Mouse (Mus musculus) liver, embryonic 12.5 days (tissue): ENCODE data around the gene Cd3e. TPM values are rescaled to one million over a fixed set of nuclear protein-coding genes. Genes with fewer than 3 reads are reported as not detected.
"Not testable (repeated sequence)": the region's sequence is repeated elsewhere in the genome, so short reads cannot be mapped to it uniquely, and the experiment has no call there.

ENCODE experiments used
- ATAC-seq: fragments of 200-750 bp; cut with Nextera tagmentation; 2 replicates; pipeline ENCODE4 v1.8.0; 2017; ENCODE audit warnings: moderate number of reproducible peaks, mild to moderate bottlenecking, moderate library complexity
- H3K27ac ChIP-seq: fragments of 300-500 bp; sonication (generic); 2 replicates; pipeline ENCODE4 v1.5.1; 2016; ENCODE audit warnings: mild to moderate bottlenecking
- H3K27me3 ChIP-seq: fragments of 300-500 bp; sonication (generic); replicated peaks from 2 replicates; pipeline ENCODE4 v1.6.1; 2016; ENCODE audit warnings: mild to moderate bottlenecking, moderate library complexity
- H3K36me3 ChIP-seq: fragments of 300-500 bp; sonication (generic); 2 replicates; pipeline ENCODE4 v1.6.1; 2016; ENCODE audit warnings: mild to moderate bottlenecking, moderate library complexity
- H3K4me1 ChIP-seq: fragments of 300-500 bp; sonication (generic); 2 replicates; pipeline ENCODE4 v1.6.1; 2016
- H3K4me2 ChIP-seq: fragments of 300-500 bp; sonication (generic); 2 replicates; pipeline ENCODE4 v1.6.1; 2016; ENCODE audit warnings: mild to moderate bottlenecking, moderate library complexity
- H3K4me3 ChIP-seq: fragments of 300-500 bp; sonication (generic); 2 replicates; pipeline ENCODE4 v1.5.1; 2016; ENCODE audit warnings: mild to moderate bottlenecking, moderate library complexity
- H3K9ac ChIP-seq: fragments of 300-500 bp; sonication (generic); 2 replicates; pipeline ENCODE4 v1.6.1; 2016; ENCODE audit warnings: mild to moderate bottlenecking, moderate library complexity
- H3K9me3 ChIP-seq: fragments of 300-500 bp; sonication (generic); replicated peaks from 2 replicates; pipeline ENCODE4 v1.6.1; 2016; ENCODE audit warnings: mild to moderate bottlenecking, moderate library complexity
- WGBS: fragments of 180-500 bp; shearing (Covaris S2); methylation state at CpG from one replicate; pipeline ENCODE4 v1.1.7; 2016; ENCODE audit not compliant: insufficient replicate concordance; 5-methylcytosine and 5-hydroxymethylcytosine counted together
- polyA plus RNA-seq: library from polyadenylated mRNA; unstranded; fragments of >200 nt; fragmentation: Nextera tagmentation; extraction: Ambion mirVana; gene quantifications from 2 replicates; pipeline ENCODE4 v1.2.1, GENCODE M21; 2016

The Cd3e gene
- polyA plus RNA-seq, 1 experiment from 2014 or later, result not detected

DNA sequence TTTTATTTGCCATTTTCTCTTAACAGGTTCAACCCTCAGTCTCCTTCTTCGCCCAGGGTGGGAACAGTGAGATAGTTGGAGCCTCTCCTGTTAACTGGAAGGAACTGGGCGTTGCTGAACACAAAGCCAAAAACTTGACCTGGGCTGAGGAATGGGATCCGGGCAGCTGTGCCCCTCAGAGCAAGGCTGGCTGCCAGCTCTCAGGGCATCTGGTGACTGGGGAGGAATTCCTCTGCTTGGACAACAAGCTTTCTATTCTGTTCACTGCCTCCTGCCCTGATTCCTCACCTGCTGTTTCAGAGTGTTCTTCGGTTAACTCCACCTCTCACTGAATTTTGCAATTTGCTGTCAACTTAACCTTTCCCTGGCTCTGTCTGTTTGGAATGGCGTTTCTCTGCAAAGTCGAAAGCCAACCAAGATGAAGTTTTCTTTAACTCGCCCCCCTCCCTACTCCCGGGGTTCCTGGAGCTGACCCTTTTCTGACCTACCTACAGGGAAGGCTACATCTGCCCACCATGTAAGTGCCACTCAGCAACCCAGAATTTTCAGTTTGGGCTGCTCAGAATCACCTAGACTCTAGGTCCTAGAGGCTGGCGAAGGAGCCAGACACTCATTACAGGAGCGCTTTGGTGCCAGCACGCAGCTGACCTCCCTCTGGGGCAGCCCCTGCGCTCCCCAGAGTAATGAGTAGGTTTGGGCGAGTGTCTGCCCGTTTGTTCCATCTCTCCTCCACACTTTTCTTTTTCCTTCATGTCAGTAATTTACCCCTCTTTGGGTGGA, 30.8 kb upstream of the Cd3e start:
- Histone ChIP-seq H3K27ac (no peak overlapping the region), H3K27me3 (peaks cover 83% of the 10 kb centered on the region), H3K4me2 (peak overlapping the region; percentile 47), H3K9ac (no peak overlapping the region), H3K4me1 (peaks cover 17% of the 10 kb centered on the region; the same call in 1 of the 2 replicates), H3K9me3 (no peaks in the 10 kb centered on the region), H3K4me3 (peak overlapping the region; percentile 13; the same call in 1 of the 2 replicates), H3K36me3 (no peaks in the 10 kb centered on the region)
- WGBS, result 15% methylated on average over 14 of the region's 14 CpGs
- ATAC-seq, result no peak

DNA sequence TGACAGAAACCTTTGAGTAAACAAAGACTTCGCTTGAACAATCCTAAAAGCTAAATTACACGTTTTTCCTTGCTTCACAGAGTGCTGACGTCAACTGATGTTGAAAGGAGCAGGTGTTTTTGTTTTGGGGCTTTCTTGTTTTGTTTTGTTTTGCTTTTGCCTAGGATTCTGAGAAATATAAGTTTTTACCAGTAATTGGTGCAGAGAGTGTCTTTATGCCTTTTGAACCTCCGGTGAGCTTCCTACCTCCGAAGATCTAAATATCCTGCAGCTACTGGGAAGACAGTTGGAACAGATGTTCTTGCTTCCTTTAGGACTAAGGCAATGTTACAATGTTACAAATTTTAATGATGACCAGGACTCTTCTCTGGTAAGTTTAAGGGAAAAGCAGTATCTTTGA, 30.1 kb upstream of the Cd3e start, which contains the start of gene Mpzl2:
Gene Mpzl2 (plus strand): TSS at position 301 of the 400 bp plus-strand sequence.
- Histone ChIP-seq H3K4me3 (peak within 1 kb of the TSS; percentile 13; the same call in 1 of the 2 replicates), H3K9me3 (no peaks in the 10 kb centered on the region), H3K27me3 (peaks cover 79% of the 10 kb centered on the region), H3K27ac (no peak within 1 kb of the TSS), H3K36me3 (no peaks in the 10 kb centered on the region), H3K4me2 (peak within 1 kb of the TSS; percentile 47), H3K9ac (no peak within 1 kb of the TSS), H3K4me1 (peaks cover 17% of the 10 kb centered on the region; the same call in 1 of the 2 replicates)
- 51% methylated on average over 5 of the region's 5 CpGs for WGBS
- ATAC-seq, result no peak

DNA sequence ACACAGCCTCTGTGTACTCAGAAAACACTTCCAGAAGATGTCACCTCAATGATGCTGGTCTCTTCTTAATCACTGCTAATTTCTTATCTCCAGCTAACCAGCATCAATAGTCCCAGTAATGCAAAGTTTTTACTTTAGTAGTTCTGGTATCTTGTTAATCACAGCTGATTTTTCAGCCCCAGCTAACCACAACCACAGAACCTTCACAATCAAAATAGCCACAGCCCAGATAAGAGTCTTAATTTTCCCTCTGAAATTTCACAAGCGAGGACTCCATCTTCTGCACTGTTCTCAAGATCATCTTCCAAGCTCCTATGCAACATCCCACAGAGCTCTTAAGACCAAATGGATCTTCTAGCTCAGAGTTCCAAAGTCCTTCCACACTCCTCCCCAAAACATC, 28.4 kb upstream of the Cd3e start:
- H3K4me2 ChIP-seq, H3K4me3 ChIP-seq, H3K9ac ChIP-seq, H3K27ac ChIP-seq, H3K9me3 ChIP-seq, H3K36me3 ChIP-seq, ATAC-seq: not testable (repeated sequence)
- H3K27me3 ChIP-seq, result peaks cover 62% of the 10 kb centered on the region
- 27% methylated on average over 1 of the region's 1 CpGs for WGBS
- peaks cover 17% of the 10 kb centered on the region; the same call in 1 of the 2 replicates for H3K4me1 ChIP-seq

DNA sequence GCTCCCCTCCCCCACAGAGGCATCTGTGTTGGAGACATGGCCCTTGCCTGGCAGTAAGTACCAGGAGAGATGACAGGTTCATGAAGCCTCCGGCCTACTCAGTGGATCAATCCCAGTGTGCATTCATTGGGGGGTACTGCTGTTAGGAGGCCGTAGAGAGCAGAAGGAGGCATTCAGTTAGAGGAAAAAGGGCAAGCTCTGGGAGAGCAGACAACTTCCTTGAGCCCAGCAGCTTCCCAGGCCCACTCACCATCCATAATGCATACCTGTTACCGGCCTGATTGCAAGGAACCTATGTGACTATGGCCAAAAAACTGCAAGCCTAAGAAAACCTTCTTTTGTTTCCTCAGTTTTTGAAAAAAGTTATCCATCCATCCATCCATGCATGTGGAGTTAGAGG, 25.1 kb upstream of the Cd3e start:
- no peak for ATAC-seq
- Histone ChIP-seq H3K4me2 (no peak overlapping the region), H3K4me3 (no peak overlapping the region), H3K36me3 (no peaks in the 10 kb centered on the region), H3K9me3 (no peaks in the 10 kb centered on the region), H3K9ac (no peak overlapping the region), H3K4me1 (no peaks in the 10 kb centered on the region), H3K27ac (no peak overlapping the region), H3K27me3 (peaks cover 44% of the 10 kb centered on the region)
- 53% methylated on average over 3 of the region's 3 CpGs for WGBS

DNA sequence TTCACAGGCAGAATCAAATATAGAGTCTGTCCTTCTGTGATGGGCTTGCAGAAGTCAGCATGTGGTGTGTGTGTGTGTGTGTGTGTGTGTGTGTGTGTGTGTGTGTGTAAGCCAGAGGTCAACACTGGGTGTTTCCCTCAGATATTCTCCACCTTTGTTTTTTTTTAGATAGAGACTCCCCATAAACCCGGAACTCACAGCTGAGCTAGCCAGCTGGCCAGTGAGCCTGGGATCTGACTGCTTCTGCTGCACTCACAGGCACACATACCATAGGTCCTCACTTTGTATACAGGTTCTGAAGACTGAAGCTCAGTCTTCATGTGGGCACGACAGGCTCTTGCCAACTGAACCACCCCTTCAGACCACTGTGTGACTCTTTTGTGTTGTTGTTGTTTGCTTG, 22.8 kb upstream of the Cd3e start:
- Histone ChIP-seq H3K9ac (no peak overlapping the region), H3K9me3 (no peaks in the 10 kb centered on the region), H3K4me2 (no peak overlapping the region), H3K36me3 (no peaks in the 10 kb centered on the region), H3K27ac (no peak overlapping the region), H3K4me1 (no peaks in the 10 kb centered on the region), H3K27me3 (peaks cover 51% of the 10 kb centered on the region), H3K4me3 (no peak overlapping the region)
- ATAC-seq, result no peak
- WGBS, result 61% methylated on average over 2 of the region's 2 CpGs

DNA sequence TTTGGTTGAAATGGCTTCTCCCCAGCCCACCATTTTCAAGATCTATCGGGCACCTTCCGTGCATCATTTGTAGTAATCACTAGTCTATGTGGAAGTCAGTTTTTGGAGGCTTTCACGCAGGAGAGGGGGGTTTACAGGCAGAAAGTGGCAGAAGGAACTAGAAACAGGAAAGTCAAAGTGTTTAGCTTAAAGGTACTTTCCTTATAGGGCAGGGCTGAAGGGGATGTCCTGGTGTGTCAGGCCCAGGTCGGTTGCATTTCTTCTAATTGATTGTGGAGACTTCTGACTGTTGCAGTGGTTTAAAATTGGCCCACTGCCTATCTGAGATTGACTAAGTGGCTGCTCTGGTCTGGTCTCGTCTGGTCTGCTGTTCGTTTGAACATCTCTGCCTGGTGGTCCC, 20.9 kb upstream of the Cd3e start:
- peaks cover 60% of the 10 kb centered on the region for H3K27me3 ChIP-seq
- H3K36me3 ChIP-seq, result no peaks in the 10 kb centered on the region
- H3K9ac ChIP-seq, result no peak overlapping the region
- ATAC-seq, result no peak
- no peaks in the 10 kb centered on the region for H3K4me1 ChIP-seq
- H3K27ac ChIP-seq, result no peak overlapping the region
- no peaks in the 10 kb centered on the region for H3K9me3 ChIP-seq
- 59% methylated on average over 6 of the region's 6 CpGs for WGBS
- no peak overlapping the region for H3K4me3 ChIP-seq
- H3K4me2 ChIP-seq, result no peak overlapping the region

DNA sequence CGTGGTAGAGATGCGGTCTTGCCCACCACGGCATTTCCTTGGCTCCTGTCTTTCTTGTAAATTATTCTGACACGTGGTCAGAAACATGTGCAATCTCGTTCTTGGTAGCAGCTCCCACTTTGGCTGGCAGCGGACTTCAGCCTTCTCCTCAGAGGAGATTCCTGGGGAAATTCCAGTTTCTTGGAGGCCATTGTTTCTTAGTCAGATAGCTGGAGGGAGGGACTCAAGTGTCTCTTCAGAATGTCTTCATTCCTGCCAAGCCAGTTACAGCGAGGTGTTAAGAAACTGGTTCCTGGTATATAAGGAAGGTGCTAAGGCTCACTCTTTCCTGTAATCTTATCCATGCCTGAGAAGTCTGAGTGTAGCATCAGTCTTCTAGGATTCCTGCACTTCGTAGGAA, 17.9 kb upstream of the Cd3e start:
- H3K4me1 ChIP-seq, result no peaks in the 10 kb centered on the region
- H3K4me2 ChIP-seq, result no peak overlapping the region
- H3K9ac ChIP-seq, result no peak overlapping the region
- ATAC-seq, result no peak
- 46% methylated on average over 8 of the region's 8 CpGs for WGBS
- no peaks in the 10 kb centered on the region for H3K36me3 ChIP-seq
- no peak overlapping the region for H3K4me3 ChIP-seq
- H3K27ac ChIP-seq, result no peak overlapping the region
- H3K27me3 ChIP-seq, result peaks cover 62% of the 10 kb centered on the region
- H3K9me3 ChIP-seq, result no peaks in the 10 kb centered on the region

DNA sequence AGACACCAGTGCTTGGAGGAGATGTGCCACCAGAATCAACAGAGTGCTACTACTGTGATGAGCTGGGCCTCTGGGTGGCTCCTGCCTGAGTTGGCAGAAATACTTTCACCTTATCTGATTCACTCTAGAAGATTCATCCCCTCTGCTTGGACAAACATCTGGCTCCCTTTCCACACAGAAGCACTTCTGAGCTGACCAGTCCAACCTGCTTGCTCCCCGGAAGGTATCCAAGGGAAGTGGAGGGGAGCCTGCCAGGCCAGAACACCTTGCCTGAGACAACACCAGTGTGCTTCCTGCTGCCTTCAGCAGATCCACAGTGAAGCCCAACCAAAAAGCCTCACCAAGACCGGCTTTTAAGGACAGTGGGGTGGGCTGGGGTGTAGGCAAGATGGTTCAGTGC, 14.8 kb upstream of the Cd3e start:
- no peak for ATAC-seq
- Histone ChIP-seq H3K9ac (no peak overlapping the region), H3K4me2 (no peak overlapping the region), H3K4me1 (no peaks in the 10 kb centered on the region), H3K27me3 (peaks cover 44% of the 10 kb centered on the region), H3K4me3 (no peak overlapping the region), H3K9me3 (no peaks in the 10 kb centered on the region), H3K27ac (no peak overlapping the region), H3K36me3 (no peaks in the 10 kb centered on the region)
- 73% methylated on average over 2 of the region's 2 CpGs for WGBS

DNA sequence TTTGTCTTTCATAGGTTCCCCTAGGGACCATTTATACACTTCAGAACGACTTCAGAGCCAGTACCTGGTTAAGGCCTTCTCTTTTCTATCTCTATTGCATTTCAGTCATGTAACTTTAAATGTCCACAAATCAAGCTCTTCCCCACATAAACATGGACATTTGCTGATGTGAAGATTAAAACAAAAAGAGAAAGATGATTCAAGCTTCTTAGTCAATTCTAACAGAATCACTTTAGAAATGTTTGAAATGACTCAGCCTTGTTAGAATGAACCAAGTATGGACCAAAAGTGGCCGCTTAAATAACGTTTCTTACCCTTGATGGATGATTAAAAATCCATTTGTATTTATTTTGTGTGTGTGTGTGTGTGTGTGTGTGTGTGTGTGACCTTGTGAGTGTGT, 14.2 kb upstream of the Cd3e start:
- no peak overlapping the region for H3K4me3 ChIP-seq
- H3K27ac ChIP-seq, result no peak overlapping the region
- no peak for ATAC-seq
- H3K9ac ChIP-seq, result no peak overlapping the region
- H3K36me3 ChIP-seq, result no peaks in the 10 kb centered on the region
- H3K4me1 ChIP-seq, result no peaks in the 10 kb centered on the region
- no peak overlapping the region for H3K4me2 ChIP-seq
- H3K27me3 ChIP-seq, result peaks cover 38% of the 10 kb centered on the region
- 45% methylated on average over 3 of the region's 3 CpGs for WGBS
- H3K9me3 ChIP-seq, result no peaks in the 10 kb centered on the region

DNA sequence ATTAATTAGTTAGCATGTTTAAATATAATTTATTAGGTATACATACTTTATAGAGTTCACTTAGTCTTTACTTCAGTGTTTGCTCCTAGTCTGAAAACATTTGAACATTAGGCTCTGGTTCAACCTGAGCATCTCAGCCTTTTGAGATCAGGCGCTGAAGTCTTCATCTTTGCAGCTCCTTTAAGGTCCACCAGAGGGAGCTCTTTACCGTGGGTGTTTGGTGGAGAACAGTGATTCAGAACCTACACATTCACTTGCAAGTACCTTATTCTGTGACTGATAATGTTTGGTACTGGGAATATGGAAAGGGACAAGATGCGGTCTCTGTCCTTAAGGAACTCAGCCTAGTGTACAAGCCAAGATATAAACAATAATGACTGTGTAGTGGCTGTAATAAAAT, 13.4 kb upstream of the Cd3e start:
- Histone ChIP-seq H3K9ac (no peak overlapping the region), H3K4me2 (no peak overlapping the region), H3K27ac (no peak overlapping the region), H3K4me1 (no peaks in the 10 kb centered on the region), H3K4me3 (no peak overlapping the region), H3K27me3 (peaks cover 30% of the 10 kb centered on the region), H3K36me3 (no peaks in the 10 kb centered on the region), H3K9me3 (no peaks in the 10 kb centered on the region)
- ATAC-seq, result no peak
- WGBS, result 9% methylated on average over 3 of the region's 3 CpGs

DNA sequence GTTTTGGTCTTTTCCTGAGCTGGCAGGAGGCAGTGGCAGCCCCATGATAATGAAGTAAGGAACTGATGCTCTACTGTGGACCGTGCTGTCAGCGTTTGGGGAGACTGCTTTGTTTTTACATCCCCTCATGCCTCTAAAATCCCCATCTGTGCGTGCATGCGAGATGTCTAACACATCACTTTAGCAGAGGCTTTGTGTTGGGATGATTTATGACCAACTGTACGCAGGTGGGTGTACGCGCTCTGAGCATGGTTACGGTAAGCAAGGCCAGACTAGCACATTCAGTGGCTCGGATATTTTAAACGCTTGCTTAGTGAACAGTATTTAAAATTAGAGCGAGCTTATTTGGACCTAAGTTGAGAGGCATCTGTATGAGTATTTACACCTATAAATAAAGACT, 8.6 kb upstream of the Cd3e start:
- Histone ChIP-seq H3K4me3 (no peak overlapping the region), H3K4me1 (no peaks in the 10 kb centered on the region), H3K27ac (no peak overlapping the region), H3K36me3 (no peaks in the 10 kb centered on the region), H3K27me3 (no peaks in the 10 kb centered on the region; the same call in 1 of the 2 replicates), H3K9ac (no peak overlapping the region), H3K4me2 (no peak overlapping the region), H3K9me3 (no peaks in the 10 kb centered on the region)
- ATAC-seq, result no peak
- 77% methylated on average over 11 of the region's 11 CpGs for WGBS

DNA sequence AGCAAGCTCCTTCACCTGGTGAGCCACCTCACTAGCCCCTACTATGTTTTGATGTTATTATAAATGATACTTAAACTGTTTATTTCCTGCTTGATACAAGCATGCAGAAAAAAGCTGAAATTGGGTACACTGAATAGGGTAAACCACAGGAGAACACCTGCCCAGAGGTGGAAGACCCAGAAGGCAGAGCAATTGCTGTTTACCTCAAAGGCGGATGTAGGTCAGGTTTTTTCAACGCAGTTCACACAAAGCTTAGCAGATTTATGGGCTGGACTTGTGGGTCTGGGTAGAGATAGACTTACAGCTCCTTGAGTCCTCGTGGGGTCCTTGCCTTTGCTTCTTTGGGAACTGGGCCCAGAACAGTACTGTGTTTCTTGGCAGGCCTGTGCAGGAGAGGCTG, 6.4 kb upstream of the Cd3e start:
- Histone ChIP-seq H3K27me3 (peaks cover 12% of the 10 kb centered on the region; the same call in 1 of the 2 replicates), H3K36me3 (no peaks in the 10 kb centered on the region), H3K4me1 (no peaks in the 10 kb centered on the region), H3K9ac (no peak overlapping the region), H3K4me2 (no peak overlapping the region), H3K4me3 (no peak overlapping the region), H3K27ac (no peak overlapping the region), H3K9me3 (no peaks in the 10 kb centered on the region)
- ATAC-seq, result no peak
- WGBS, result 55% methylated on average over 3 of the region's 3 CpGs

DNA sequence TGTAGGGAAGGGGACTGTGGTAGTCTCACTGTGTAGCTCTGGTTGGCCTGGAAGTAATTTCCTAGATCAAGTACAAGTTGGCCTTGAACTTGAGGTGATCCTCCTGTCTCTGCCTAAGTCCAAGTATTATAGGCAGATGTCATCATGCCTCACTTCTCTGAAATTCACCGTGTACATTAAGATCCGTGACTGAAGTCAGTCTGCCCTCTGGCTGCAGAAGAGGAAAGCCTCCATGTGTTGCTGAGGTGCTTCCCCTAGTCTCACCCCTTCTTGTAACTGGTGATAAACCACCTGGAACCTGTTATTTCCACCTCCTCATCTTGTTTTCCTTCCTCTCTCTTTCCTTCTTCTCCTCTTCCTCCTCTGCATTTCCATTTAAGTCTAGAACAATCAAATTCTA, 5.5 kb upstream of the Cd3e start:
- WGBS, result 32% methylated on average over 2 of the region's 2 CpGs
- H3K4me2 ChIP-seq, result no peak overlapping the region
- no peaks in the 10 kb centered on the region for H3K9me3 ChIP-seq
- no peak overlapping the region for H3K9ac ChIP-seq
- no peak for ATAC-seq
- H3K27me3 ChIP-seq, result peaks cover 16% of the 10 kb centered on the region; the same call in 1 of the 2 replicates
- no peaks in the 10 kb centered on the region for H3K4me1 ChIP-seq
- no peak overlapping the region for H3K27ac ChIP-seq
- H3K4me3 ChIP-seq, result no peak overlapping the region
- H3K36me3 ChIP-seq, result no peaks in the 10 kb centered on the region
